16 mouse cellular contexts compared by ENCODE assay signal in the genomic region with DNA sequence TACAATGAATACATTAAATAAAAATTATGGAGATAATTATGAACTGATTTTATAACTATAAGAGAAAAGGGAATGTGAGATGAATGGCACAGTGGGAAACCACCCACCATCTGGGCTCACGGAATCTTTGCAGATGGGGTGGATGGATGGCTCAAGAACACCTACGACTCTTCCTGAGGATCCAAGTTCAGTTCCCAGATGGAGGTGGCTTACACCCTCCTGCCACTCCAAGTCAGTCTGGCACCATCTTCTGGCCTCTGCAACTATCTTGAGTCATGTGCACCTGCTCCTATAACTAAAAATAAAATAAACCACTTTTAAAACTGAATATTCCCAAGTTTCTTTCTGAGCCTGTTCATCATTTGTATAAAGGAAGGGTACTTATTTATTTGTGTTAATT.
"Had no signal": no experiment of that assay in that cellular context is flagged by ENCODE, and none has a peak within 500 bp of the region (broad histone marks: within the 10 kb centered on the region; RNA-seq: fewer than 3 reads in every experiment).

No protein-coding gene starts in this region.

- H3K36me3 ChIP-seq: kidney, embryonic 15.5 days; liver, embryonic 13.5 days; stomach, embryonic 15.5 days had no signal

- H3K4me1 ChIP-seq: kidney, embryonic 15.5 days; liver, embryonic 13.5 days; stomach, embryonic 15.5 days had no signal

- H3K27me3 ChIP-seq: kidney, embryonic 15.5 days; liver, embryonic 13.5 days; stomach, embryonic 15.5 days had no signal

- DNase-seq: kidney, adult 11 months; kidney, adult 8-10 months; kidney, postnatal 10 days; kidney, postnatal 36 days; liver, embryonic 13.5 days; lung, adult 2 months; lung, postnatal 14 days; lung, postnatal 4 days; midbrain, embryonic 14.5 days; right cerebral cortex, postnatal 14 days; spleen, adult 18-20 months; thymus, adult 18-20 months; thymus, postnatal 36 days had no signal

- H3K27ac ChIP-seq: kidney, embryonic 15.5 days; liver, embryonic 13.5 days; stomach, embryonic 15.5 days had no signal

- H3K9ac ChIP-seq: kidney, embryonic 15.5 days; liver, embryonic 13.5 days; stomach, embryonic 15.5 days had no signal

- H3K9me3 ChIP-seq: kidney, embryonic 15.5 days; liver, embryonic 13.5 days; stomach, embryonic 15.5 days had no signal

- H3K4me3 ChIP-seq: kidney, embryonic 15.5 days; liver, embryonic 13.5 days; stomach, embryonic 15.5 days had no signal

- H3K4me2 ChIP-seq: kidney, embryonic 15.5 days; liver, embryonic 13.5 days; midbrain, embryonic 11.5 days; stomach, embryonic 15.5 days had no signal
